ENCODE assay signal across 28 mouse cellular contexts in the genomic region with DNA sequence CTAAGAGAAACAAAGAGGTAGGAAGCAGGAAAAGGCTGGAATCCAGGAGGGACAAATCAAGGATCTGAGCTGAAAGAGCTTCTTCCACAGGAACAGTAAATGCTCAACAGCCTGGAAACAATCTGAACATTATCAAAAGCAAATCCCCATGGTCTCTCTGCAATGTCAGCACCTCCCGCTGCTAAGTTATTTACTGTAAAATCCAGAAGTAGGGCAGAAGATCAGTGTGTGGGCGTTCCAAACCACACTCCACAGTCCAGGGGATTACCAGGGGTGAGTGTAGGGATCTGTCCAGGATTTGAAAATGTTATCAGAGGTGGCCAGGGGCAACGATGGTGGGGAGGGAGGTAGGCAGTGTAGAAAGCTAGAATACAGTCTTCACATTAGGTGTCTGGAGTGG.
DNase-seq lines count a peak whose midpoint lies in the region; ATAC-seq lines count a peak whose summit lies in the region.
"Had no signal": no experiment of that assay in that cellular context is flagged by ENCODE, and none has a peak within 500 bp of the region (broad histone marks: within the 10 kb centered on the region; RNA-seq: fewer than 3 reads in every experiment).

No protein-coding gene starts in this region.

- 0 out of 2 replicates have a peak, but pooled peaks have one; percentile 35 for ATAC-seq in heart, embryonic 14.5 days (ENCODE audit: insufficient number of reproducible peaks, insufficient read depth, low FRiP score, low read depth)
- ATAC-seq in kidney, embryonic 14.5 days (ENCODE audit: low FRiP score, low TSS enrichment): no peak
- ATAC-seq: forebrain, embryonic 16.5 days; hindbrain, embryonic 16.5 days; midbrain, embryonic 15.5 days had no signal

- H3K4me1 ChIP-seq in heart, embryonic 14.5 days (ENCODE audit: control insufficient read depth in 2 of 2, insufficient read depth in 2 of 2, low read length in 2 of 2): 0 out of 4 replicates have a peak, but pooled peaks cover 0 to 3% of the 10 kb centered on the region in 2 experiments
- H3K4me1 ChIP-seq in kidney, embryonic 14.5 days (ENCODE audit: control insufficient read depth, insufficient read depth, low read length): no peaks in the 10 kb centered on the region
- H3K4me1 ChIP-seq: embryonic facial prominence, embryonic 13.5 days; limb, embryonic 13.5 days; lung, embryonic 15.5 days; midbrain, embryonic 10.5 days; midbrain, embryonic 15.5 days had no signal

- H3K4me3 ChIP-seq in heart, embryonic 14.5 days (ENCODE audit: control insufficient read depth in 1 of 2, insufficient read depth in 1 of 2, low read depth in 1 of 2, low read length in 2 of 2): no peak overlapping the region
- no peak overlapping the region for H3K4me3 ChIP-seq in kidney, embryonic 14.5 days (ENCODE audit: low read length)
- H3K4me3 ChIP-seq: embryonic facial prominence, embryonic 13.5 days; erythroblast, embryonic 14.5 days; gastrocnemius, adult 2 months; limb, embryonic 13.5 days; lung, embryonic 15.5 days; midbrain, embryonic 10.5 days; midbrain, embryonic 15.5 days had no signal

- no peaks in the 10 kb centered on the region for H3K9me3 ChIP-seq in heart, embryonic 14.5 days (ENCODE audit: control insufficient read depth, low read length)
- H3K9me3 ChIP-seq in kidney, embryonic 14.5 days (ENCODE audit: control insufficient read depth, low read length): no peaks in the 10 kb centered on the region
- H3K9me3 ChIP-seq: embryonic facial prominence, embryonic 13.5 days; limb, embryonic 13.5 days; lung, embryonic 15.5 days; midbrain, embryonic 10.5 days; midbrain, embryonic 15.5 days had no signal

- no peaks in the 10 kb centered on the region for H3K27me3 ChIP-seq in heart, embryonic 14.5 days (ENCODE audit: control insufficient read depth, insufficient read depth, low read length)
- no peaks in the 10 kb centered on the region for H3K27me3 ChIP-seq in kidney, embryonic 14.5 days (ENCODE audit: control insufficient read depth, insufficient read depth, low read length)
- H3K27me3 ChIP-seq: embryonic facial prominence, embryonic 13.5 days; limb, embryonic 13.5 days; lung, embryonic 15.5 days; midbrain, embryonic 15.5 days had no signal

- intact Hi-C loops in left cerebral cortex, postnatal 36 days (cut with DNase I): no loop called here

- DNase-seq in heart, adult 9 months (ENCODE audit: low spot score in 2 of 2): no peak
- peak; percentile 92 for DNase-seq in Muller cell, postnatal 12 days (ENCODE audit: inconsistent ontology term)
- DNase-seq in adipocyte (ENCODE audit: low spot score): peak; percentile 14
- DNase-seq in yolk sac, embryonic 10.5 days (ENCODE audit: low spot score): peak; percentile 1
- DNase-seq in left cerebral cortex, postnatal 36 days (ENCODE audit: low spot score in 2 of 2): no peak
- DNase-seq: adrenal gland, postnatal 14 days; B cell, adult 2 months; cerebellum, adult 18-20 months; cerebellum, postnatal 10 days; gastrocnemius, adult 2 months; kidney, adult 2 months; kidney, postnatal 25 days; right cerebral cortex, postnatal 4 days; thymus, adult 18-20 months; thymus, postnatal 36 days had no signal

- WGBS in heart, embryonic 14.5 days: 18% methylated on average over 3 of the region's 3 CpGs
- 56% methylated on average over 3 of the region's 3 CpGs for WGBS in kidney, embryonic 14.5 days

- no peak overlapping the region for H3K4me2 ChIP-seq in heart, embryonic 14.5 days (ENCODE audit: low read length)
- H3K4me2 ChIP-seq in kidney, embryonic 14.5 days (replicated peaks; ENCODE audit: low read depth, low read length): no peak overlapping the region
- H3K4me2 ChIP-seq: embryonic facial prominence, embryonic 13.5 days; heart, embryonic 11.5 days; limb, embryonic 13.5 days; liver, embryonic 11.5 days; lung, embryonic 15.5 days; midbrain, embryonic 15.5 days had no signal

- no peak overlapping the region for H3K27ac ChIP-seq in heart, embryonic 14.5 days (replicated peaks in 1 of 2; ENCODE audit: control insufficient read depth in 1 of 2, insufficient read depth in 1 of 2, low read depth in 2 of 2, low read length in 2 of 2)
- H3K27ac ChIP-seq in kidney, embryonic 14.5 days (ENCODE audit: low read depth, low read length): no peak overlapping the region
- H3K27ac ChIP-seq: embryonic facial prominence, embryonic 13.5 days; gastrocnemius, adult 2 months; limb, embryonic 13.5 days; lung, embryonic 15.5 days; midbrain, embryonic 10.5 days; midbrain, embryonic 15.5 days; stomach, postnatal 0 days had no signal

- no peaks in the 10 kb centered on the region for H3K36me3 ChIP-seq in heart, embryonic 14.5 days (ENCODE audit: control insufficient read depth, insufficient read depth, low read length)
- no peaks in the 10 kb centered on the region for H3K36me3 ChIP-seq in kidney, embryonic 14.5 days (ENCODE audit: control insufficient read depth, insufficient read depth, low read length)
- H3K36me3 ChIP-seq: embryonic facial prominence, embryonic 13.5 days; limb, embryonic 13.5 days; lung, embryonic 15.5 days; midbrain, embryonic 10.5 days; midbrain, embryonic 15.5 days had no signal

- H3K9ac ChIP-seq in heart, embryonic 14.5 days (ENCODE audit: low read length): no peak overlapping the region
- no peak overlapping the region for H3K9ac ChIP-seq in kidney, embryonic 14.5 days (ENCODE audit: low read depth, low read length)
- H3K9ac ChIP-seq: embryonic facial prominence, embryonic 13.5 days; limb, embryonic 13.5 days; lung, embryonic 15.5 days; midbrain, embryonic 15.5 days had no signal

Comparison
In these comparisons a context has a peak if more than half of its experiments do, and no peak if none do; other contexts are left out.
1. DNase-seq: peak in Muller cell, postnatal 12 days (single experiment), adipocyte (single experiment) and yolk sac, embryonic 10.5 days (single experiment); none in heart, adult 9 months (0 of 2) and left cerebral cortex, postnatal 36 days (0 of 2).